Mouse (Mus musculus) thymus, adult 2 months (tissue): Measurements from ENCODE around the gene Schip1. TPM values are rescaled to one million over a fixed set of nuclear protein-coding genes. Genes with fewer than 3 reads are reported as not detected.

Experiments used
- DNase-seq: peaks from one replicate; pipeline ENCODE4 v3.0.0; 2021
- H3K27ac ChIP-seq: fragments of 200-500 bp; 2 replicates; pipeline ENCODE4 v1.5.1; 2012; ENCODE audit warnings: low read length, control low read depth; ENCODE audit not compliant: control insufficient read depth, insufficient read depth
- H3K27me3 ChIP-seq: fragments of 200-500 bp; 2 replicates; pipeline ENCODE4 v1.6.1; 2012; ENCODE audit warnings: mild to moderate bottlenecking, low read length, moderate library complexity, mixed read lengths; ENCODE audit not compliant: control insufficient read depth, insufficient read depth
- H3K36me3 ChIP-seq: fragments of 200-500 bp; 2 replicates; pipeline ENCODE4 v1.6.1; 2012; ENCODE audit warnings: mild to moderate bottlenecking, low read length, moderate library complexity; ENCODE audit not compliant: control insufficient read depth, insufficient read depth
- H3K4me1 ChIP-seq: fragments of 200-500 bp; replicated peaks from 2 replicates; pipeline ENCODE4 v1.6.1; 2012; ENCODE audit warnings: low read length; ENCODE audit not compliant: control insufficient read depth, insufficient read depth
- H3K4me3 ChIP-seq: fragments of 200-500 bp; 2 replicates; pipeline ENCODE4 v1.5.1; 2012; ENCODE audit warnings: mild to moderate bottlenecking, low read length, control low read depth, moderate library complexity; ENCODE audit not compliant: control insufficient read depth, insufficient read depth
- CTCF ChIP-seq: fragments of 200-500 bp; IDR thresholded peaks from 2 replicates; pipeline ENCODE4 v1.5.1; 2012; ENCODE audit warnings: mild to moderate bottlenecking, control low read depth, low read length, moderate library complexity, borderline replicate concordance; ENCODE audit not compliant: control insufficient read depth, poor library complexity, insufficient read depth; ENCODE audit errors: extremely low read depth
- POLR2A ChIP-seq: fragments of 200-500 bp; IDR thresholded peaks from 2 replicates; pipeline ENCODE4 v1.6.1; 2012; ENCODE audit warnings: mild to moderate bottlenecking, low read length, control low read depth, moderate library complexity; ENCODE audit not compliant: control insufficient read depth, poor library complexity, insufficient read depth; ENCODE audit errors: extremely low read depth
- WGBS: fragments of 180-500 bp; shearing (Covaris S2); methylation state at CpG from one replicate; pipeline ENCODE4 v1.1.7; 2018; 5-methylcytosine and 5-hydroxymethylcytosine counted together
- polyA plus RNA-seq: library from polyadenylated mRNA; depleted of rRNA; stranded (reverse); fragments of >200 nt; gene quantifications from 2 replicates; pipeline ENCODE4 v1.2.3, GENCODE M21; 2012

The Schip1 gene
- polyA plus RNA-seq, 1 experiment: 3.2 TPM

- Histone ChIP-seq H3K4me3 (no peak overlapping the region), H3K27ac (no peak overlapping the region), H3K27me3 (no peaks in the 10 kb centered on the region), H3K36me3 (no peaks in the 10 kb centered on the region), H3K4me1 (no peaks in the 10 kb centered on the region)
- 95% methylated on average over 4 of the region's 4 CpGs for WGBS
- TF ChIP-seq POLR2A (no peak), CTCF (no peak)
- DNase-seq: no peak
These were observed 270.9 kb downstream of the Schip1 start for GRCm38 (mm10) chr3:68335501-68335900.

- no peak for DNase-seq
- TF ChIP-seq CTCF (no peak), POLR2A (no peak)
- H3K27me3 ChIP-seq: no peaks in the 10 kb centered on the region
- H3K27ac ChIP-seq: no peak overlapping the region
- no peaks in the 10 kb centered on the region for H3K4me1 ChIP-seq
- H3K4me3 ChIP-seq: no peak overlapping the region
- WGBS: 93% methylated on average over 6 of the region's 6 CpGs
- no peaks in the 10 kb centered on the region for H3K36me3 ChIP-seq
These were observed 286.0 kb downstream of the Schip1 start for GRCm38 (mm10) chr3:68350624-68351023.

- no peaks in the 10 kb centered on the region for H3K27me3 ChIP-seq
- no peak overlapping the region for H3K4me3 ChIP-seq
- DNase-seq: no peak
- H3K4me1 ChIP-seq: no peaks in the 10 kb centered on the region
- WGBS: 71% methylated on average over 3 of the region's 3 CpGs
- TF ChIP-seq CTCF (no peak), POLR2A (no peak)
- H3K27ac ChIP-seq: no peak overlapping the region
- H3K36me3 ChIP-seq: no peaks in the 10 kb centered on the region
These were observed 286.9 kb downstream of the Schip1 start for GRCm38 (mm10) chr3:68351461-68351860.

- H3K4me3 ChIP-seq: no peak overlapping the region
- WGBS: 92% methylated on average over 7 of the region's 7 CpGs
- H3K36me3 ChIP-seq: no peaks in the 10 kb centered on the region
- TF ChIP-seq CTCF (no peak), POLR2A (no peak)
- H3K27ac ChIP-seq: no peak overlapping the region
- H3K4me1 ChIP-seq: no peaks in the 10 kb centered on the region
- H3K27me3 ChIP-seq: no peaks in the 10 kb centered on the region
- DNase-seq: no peak
These were observed 288.4 kb downstream of the Schip1 start for GRCm38 (mm10) chr3:68352961-68353360.

GRCm38 (mm10) chr3:68353492-68353891 is 288.9 kb downstream of the Schip1 start:
- Histone ChIP-seq H3K36me3 (no peaks in the 10 kb centered on the region), H3K27me3 (no peaks in the 10 kb centered on the region), H3K27ac (no peak overlapping the region), H3K4me1 (no peaks in the 10 kb centered on the region), H3K4me3 (no peak overlapping the region)
- no peak for TF ChIP-seq CTCF
- TF ChIP-seq POLR2A: no peak
- WGBS: 89% methylated on average over 3 of the region's 3 CpGs
- DNase-seq: no peak

GRCm38 (mm10) chr3:68356516-68356915 is 291.9 kb downstream of the Schip1 start:
- H3K4me3 ChIP-seq: no peak overlapping the region
- no peaks in the 10 kb centered on the region for H3K36me3 ChIP-seq
- no peak for TF ChIP-seq POLR2A
- TF ChIP-seq CTCF: no peak
- H3K27me3 ChIP-seq: no peaks in the 10 kb centered on the region
- WGBS: 95% methylated on average over 2 of the region's 2 CpGs
- DNase-seq: no peak
- H3K4me1 ChIP-seq: no peaks in the 10 kb centered on the region
- no peak overlapping the region for H3K27ac ChIP-seq

- DNase-seq: no peak
- Histone ChIP-seq H3K4me3 (no peak overlapping the region), H3K36me3 (no peaks in the 10 kb centered on the region), H3K4me1 (no peaks in the 10 kb centered on the region), H3K27ac (no peak overlapping the region), H3K27me3 (no peaks in the 10 kb centered on the region)
- TF ChIP-seq POLR2A (no peak), CTCF (no peak)
These were observed 303.4 kb downstream of the Schip1 start for GRCm38 (mm10) chr3:68368029-68368428.
